27 mouse cellular contexts compared by ENCODE assay signal in genomic region chr6:85838674-85839073, GRCm38 (mm10). TPM values are rescaled to one million over a fixed set of nuclear protein-coding genes. Genes with fewer than 3 reads are reported as not detected.
"Had no signal": no experiment of that assay in that cellular context is flagged by ENCODE, and none has a peak within 500 bp of the region (broad histone marks: within the 10 kb centered on the region; RNA-seq: fewer than 3 reads in every experiment).

No protein-coding gene starts in this region.

- DNase-seq: kidney, adult 8-10 months; kidney, postnatal 10 days; kidney, postnatal 36 days; left cerebral cortex, postnatal 4 days; liver, embryonic 13.5 days; lung, adult 2 months; lung, postnatal 14 days; lung, postnatal 4 days; right cerebral cortex, adult 18-20 months; right cerebral cortex, postnatal 14 days; right cerebral cortex, postnatal 4 days; thymus, adult 2 months; thymus, postnatal 14 days; thymus, postnatal 4 days had no signal

- H3K4me1 ChIP-seq: limb, embryonic 12.5 days; liver, embryonic 13.5 days; midbrain, embryonic 15.5 days; neural tube, embryonic 12.5 days; neural tube, embryonic 15.5 days had no signal

- H3K27ac ChIP-seq: kidney, embryonic 15.5 days; limb, embryonic 12.5 days; limb, embryonic 15.5 days; liver, embryonic 13.5 days; midbrain, embryonic 15.5 days; neural tube, embryonic 12.5 days; neural tube, embryonic 15.5 days; stomach, postnatal 0 days had no signal

- H3K4me3 ChIP-seq: kidney, embryonic 15.5 days; limb, embryonic 12.5 days; limb, embryonic 15.5 days; liver, embryonic 13.5 days; midbrain, embryonic 15.5 days; neural tube, embryonic 12.5 days; neural tube, embryonic 15.5 days had no signal

RNA-seq across cellular contexts. Expression of gene Nat8, which starts 6.8 kb away (rescaled TPM):
- total RNA-seq: megakaryocyte progenitor cell, adult 5-6 weeks; megakaryocyte-erythroid progenitor cell, adult 5-6 weeks had no signal
- polyA plus RNA-seq: limb, embryonic 12.5 days; liver, embryonic 13.5 days; lung, embryonic 16.5 days; midbrain, embryonic 11.5 days; midbrain, embryonic 15.5 days; neural tube, embryonic 12.5 days; neural tube, embryonic 15.5 days; stomach, embryonic 14.5 days; stomach, postnatal 0 days had no signal

RNA-seq across cellular contexts. Expression of gene Nat8f5, which starts 17.9 kb away (rescaled TPM):
- total RNA-seq: megakaryocyte progenitor cell, adult 5-6 weeks; megakaryocyte-erythroid progenitor cell, adult 5-6 weeks had no signal
- polyA plus RNA-seq: kidney, embryonic 15.5 days; limb, embryonic 12.5 days; limb, embryonic 15.5 days; liver, embryonic 13.5 days; liver, embryonic 16.5 days; lung, adult 2 months; lung, embryonic 16.5 days; midbrain, embryonic 11.5 days; neural tube, embryonic 12.5 days; stomach, embryonic 14.5 days had no signal

RNA-seq across cellular contexts. Expression of gene Nat8f6, which starts 17.9 kb away (rescaled TPM):
- total RNA-seq: megakaryocyte progenitor cell, adult 5-6 weeks; megakaryocyte-erythroid progenitor cell, adult 5-6 weeks had no signal
- polyA plus RNA-seq: kidney, embryonic 15.5 days; limb, embryonic 12.5 days; limb, embryonic 15.5 days; liver, embryonic 13.5 days; liver, embryonic 16.5 days; lung, embryonic 16.5 days; midbrain, embryonic 11.5 days; midbrain, embryonic 15.5 days; neural tube, embryonic 12.5 days; neural tube, embryonic 15.5 days; stomach, embryonic 14.5 days; stomach, postnatal 0 days had no signal

RNA-seq across cellular contexts. Expression of gene Nat8f2, which starts 30.3 kb away (rescaled TPM):
- total RNA-seq: megakaryocyte progenitor cell, adult 5-6 weeks; megakaryocyte-erythroid progenitor cell, adult 5-6 weeks had no signal
- polyA plus RNA-seq: limb, embryonic 12.5 days; limb, embryonic 15.5 days; liver, embryonic 13.5 days; liver, embryonic 16.5 days; lung, embryonic 16.5 days; midbrain, embryonic 11.5 days; midbrain, embryonic 15.5 days; neural tube, embryonic 12.5 days; neural tube, embryonic 15.5 days; stomach, embryonic 14.5 days; stomach, postnatal 0 days had no signal
